Mouse (Mus musculus) intestine, embryonic 16.5 days (tissue): Measurements from ENCODE around the gene Rrp15. TPM values are rescaled to one million over a fixed set of nuclear protein-coding genes. Genes with fewer than 3 reads are reported as not detected.
"Not testable (repeated sequence)": the region's sequence is repeated elsewhere in the genome, so short reads cannot be mapped to it uniquely, and the experiment has no call there.

Experiments
- ATAC-seq: fragments of 200-750 bp; cut with Nextera tagmentation; 2 replicates; pipeline ENCODE4 v1.8.0; 2017; ENCODE audit warnings: moderate TSS enrichment, moderate library complexity
- H3K27ac ChIP-seq: fragments of 300-500 bp; sonication (generic); 2 replicates; pipeline ENCODE4 v1.5.1; 2014; ENCODE audit warnings: mild to moderate bottlenecking, low read length
- H3K27me3 ChIP-seq: fragments of 300-500 bp; sonication (generic); replicated peaks from 2 replicates; pipeline ENCODE4 v1.6.1; 2014; ENCODE audit warnings: low read length, control low read depth, mixed read lengths; ENCODE audit not compliant: control insufficient read depth, insufficient read depth
- H3K36me3 ChIP-seq: fragments of 300-500 bp; sonication (generic); 2 replicates; pipeline ENCODE4 v1.6.1; 2014; ENCODE audit warnings: low read length, control low read depth; ENCODE audit not compliant: control insufficient read depth, insufficient read depth
- H3K4me1 ChIP-seq: fragments of 300-500 bp; sonication (generic); 2 replicates; pipeline ENCODE4 v1.6.1; 2014; ENCODE audit warnings: low read length, control low read depth, mixed read lengths; ENCODE audit not compliant: control insufficient read depth, insufficient read depth
- H3K4me2 ChIP-seq: fragments of 300-500 bp; sonication (generic); 2 replicates; pipeline ENCODE4 v1.6.1; 2014; ENCODE audit warnings: low read depth, low read length, control low read depth
- H3K4me3 ChIP-seq: fragments of 300-500 bp; sonication (generic); 2 replicates; pipeline ENCODE4 v1.5.1; 2014; ENCODE audit warnings: mild to moderate bottlenecking, low read length
- H3K9ac ChIP-seq: fragments of 300-500 bp; sonication (generic); 2 replicates; pipeline ENCODE4 v1.6.1; 2014; ENCODE audit warnings: low read depth, low read length
- H3K9me3 ChIP-seq: fragments of 300-500 bp; sonication (generic); 2 replicates; pipeline ENCODE4 v1.6.1; 2016; ENCODE audit warnings: low read length, control low read depth; ENCODE audit not compliant: control insufficient read depth
- WGBS: fragments of 180-500 bp; shearing (Covaris S2); extraction: QIAGEN DNeasy Blood & Tissue Kit; methylation state at CpG from one replicate; pipeline ENCODE4 v1.1.7; 2014; 5-methylcytosine and 5-hydroxymethylcytosine counted together
- polyA plus RNA-seq: library from polyadenylated mRNA; unstranded; fragments of >200 nt; fragmentation: Nextera tagmentation; extraction: Ambion mirVana; gene quantifications from 2 replicates; pipeline ENCODE4 v1.2.1, GENCODE M21; 2015

Rrp15 gene
- polyA plus RNA-seq, 1 experiment from 2014 or later, result 61.2 TPM

- not testable (repeated sequence) for H3K9ac ChIP-seq, H3K36me3 ChIP-seq, H3K4me3 ChIP-seq, H3K27ac ChIP-seq, H3K4me1 ChIP-seq, H3K9me3 ChIP-seq, ATAC-seq, H3K27me3 ChIP-seq, H3K4me2 ChIP-seq
- 80% methylated on average over 6 of the region's 6 CpGs for WGBS
Observed at GRCm38 (mm10) chr1:186763451-186763850, 14.3 kb upstream of the Rrp15 start.

DNA sequence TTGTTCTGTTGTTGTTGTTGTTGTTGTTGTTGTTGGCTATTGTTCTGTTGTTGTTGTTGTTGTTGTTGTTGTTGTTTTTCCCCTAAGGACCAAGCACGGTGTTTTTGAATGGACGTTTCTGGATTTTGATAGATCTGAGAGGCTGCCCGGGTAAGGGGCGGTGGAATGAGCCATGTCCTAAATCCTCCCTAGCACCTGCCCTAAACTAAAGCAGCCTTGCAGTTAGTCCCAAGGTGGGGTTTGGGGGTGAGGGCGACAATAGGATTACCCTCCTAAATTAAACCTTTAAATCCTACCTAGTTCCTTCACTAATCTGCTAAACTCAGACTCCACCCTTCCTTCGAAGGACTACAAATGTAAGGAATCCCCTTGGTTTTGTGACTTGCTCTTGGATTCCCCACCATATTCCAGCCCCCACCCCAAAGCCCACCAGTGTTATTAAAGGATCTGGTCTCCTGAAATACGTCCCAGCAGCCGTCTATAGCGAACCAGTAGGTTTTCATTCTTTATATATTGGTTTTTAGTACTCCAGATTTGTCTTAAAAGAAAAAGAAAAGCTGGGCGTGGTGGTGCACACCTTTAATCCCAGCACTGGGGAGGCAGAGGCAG is 621 bp upstream of the Rrp15 start:
- Histone ChIP-seq H3K27me3 (no peaks in the 10 kb centered on the region), H3K4me2 (peak overlapping the region; percentile 54), H3K9me3 (no peaks in the 10 kb centered on the region), H3K4me3 (peak overlapping the region; percentile 86), H3K27ac (peak overlapping the region; percentile 75), H3K36me3 (no peaks in the 10 kb centered on the region), H3K9ac (peak overlapping the region; percentile 88), H3K4me1 (peaks cover 13% of the 10 kb centered on the region)
- WGBS, result 36% methylated on average over 10 of the region's 10 CpGs
- peak; percentile 73 for ATAC-seq

- no peaks in the 10 kb centered on the region for H3K27me3 ChIP-seq
- no peak overlapping the region for H3K4me2 ChIP-seq
- H3K4me3 ChIP-seq, result no peak overlapping the region
- H3K36me3 ChIP-seq, result peaks cover 4% of the 10 kb centered on the region; the same call in 1 of the 2 replicates
- no peak overlapping the region for H3K9ac ChIP-seq
- ATAC-seq, result no peak
- 0 out of 2 replicates have a peak, but pooled peaks cover 4% of the 10 kb centered on the region for H3K4me1 ChIP-seq
- no peaks in the 10 kb centered on the region for H3K9me3 ChIP-seq
- H3K27ac ChIP-seq, result no peak overlapping the region
- WGBS, result 71% methylated on average over 7 of the region's 7 CpGs
Observed at GRCm38 (mm10) chr1:186739828-186740227, 9.3 kb downstream of the Rrp15 start.

GRCm38 (mm10) chr1:186735537-186735936 is 13.6 kb downstream of the Rrp15 start:
- no peak overlapping the region for H3K27ac ChIP-seq
- H3K36me3 ChIP-seq, result peaks cover 4% of the 10 kb centered on the region; the same call in 1 of the 2 replicates
- 95% methylated on average over 5 of the region's 5 CpGs for WGBS
- no peak overlapping the region for H3K4me2 ChIP-seq
- no peaks in the 10 kb centered on the region for H3K27me3 ChIP-seq
- ATAC-seq, result no peak
- H3K9me3 ChIP-seq, result no peaks in the 10 kb centered on the region
- H3K4me1 ChIP-seq, result no peaks in the 10 kb centered on the region
- H3K9ac ChIP-seq, result no peak overlapping the region
- no peak overlapping the region for H3K4me3 ChIP-seq

- no peaks in the 10 kb centered on the region for H3K9me3 ChIP-seq
- H3K4me1 ChIP-seq, result no peaks in the 10 kb centered on the region
- peak; percentile 65 for ATAC-seq
- H3K36me3 ChIP-seq, result 0 out of 2 replicates have a peak, but pooled peaks cover 4% of the 10 kb centered on the region
- H3K27ac ChIP-seq, result peak overlapping the region; percentile 26; the same call in 1 of the 2 replicates
- H3K4me3 ChIP-seq, result no peak overlapping the region
- WGBS, result 77% methylated on average over 8 of the region's 8 CpGs
- H3K9ac ChIP-seq, result no peak overlapping the region
- no peaks in the 10 kb centered on the region for H3K27me3 ChIP-seq
- no peak overlapping the region for H3K4me2 ChIP-seq
Observed at GRCm38 (mm10) chr1:186733052-186733451, 16.1 kb downstream of the Rrp15 start.

- no peaks in the 10 kb centered on the region; the same call in 1 of the 2 replicates for H3K36me3 ChIP-seq
- WGBS, result 61% methylated on average over 4 of the region's 4 CpGs
- H3K9ac ChIP-seq, result no peak overlapping the region
- H3K27me3 ChIP-seq, result no peaks in the 10 kb centered on the region
- H3K27ac ChIP-seq, result no peak overlapping the region
- ATAC-seq, result peak; percentile 82
- peaks cover 4% of the 10 kb centered on the region; the same call in 1 of the 2 replicates for H3K4me1 ChIP-seq
- H3K4me3 ChIP-seq, result no peak overlapping the region
- no peaks in the 10 kb centered on the region for H3K9me3 ChIP-seq
- no peak overlapping the region for H3K4me2 ChIP-seq
Observed at GRCm38 (mm10) chr1:186728778-186729177, 20.4 kb downstream of the Rrp15 start.

GRCm38 (mm10) chr1:186726117-186726516 is 23.0 kb downstream of the Rrp15 start:
- 54% methylated on average over 7 of the region's 7 CpGs for WGBS
- H3K4me1 ChIP-seq, result peaks cover 4% of the 10 kb centered on the region; the same call in 1 of the 2 replicates
- no peak overlapping the region for H3K4me2 ChIP-seq
- no peaks in the 10 kb centered on the region; the same call in 1 of the 2 replicates for H3K36me3 ChIP-seq
- ATAC-seq, result peak; percentile 29; the same call in 1 of the 2 replicates
- no peak overlapping the region for H3K9ac ChIP-seq
- no peak overlapping the region for H3K4me3 ChIP-seq
- H3K27ac ChIP-seq, result no peak overlapping the region
- no peaks in the 10 kb centered on the region for H3K27me3 ChIP-seq
- no peaks in the 10 kb centered on the region for H3K9me3 ChIP-seq

DNA sequence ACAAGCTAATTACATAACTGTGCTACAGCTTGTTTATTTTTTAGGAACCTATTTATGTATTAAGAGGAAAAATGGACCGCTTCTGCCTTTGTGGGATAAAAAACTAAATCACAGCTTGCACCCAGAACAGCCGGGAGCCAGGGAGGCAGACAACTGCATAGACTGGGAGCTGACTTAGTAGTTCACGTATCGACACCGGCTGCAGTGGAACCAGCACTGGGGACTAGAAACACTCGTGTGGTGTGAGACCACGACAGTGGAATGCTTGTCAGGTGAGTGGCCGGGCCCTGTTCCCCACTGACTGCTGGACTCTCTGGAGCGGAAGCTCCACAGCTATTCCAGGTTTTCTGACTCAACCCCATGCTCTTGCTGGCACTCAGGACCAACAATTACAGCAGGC is 26.9 kb downstream of the Rrp15 start:
- Histone ChIP-seq H3K27ac (no peak overlapping the region), H3K36me3 (peaks cover 10% of the 10 kb centered on the region), H3K27me3 (no peaks in the 10 kb centered on the region), H3K9me3 (no peaks in the 10 kb centered on the region), H3K4me2 (no peak overlapping the region), H3K4me3 (no peak overlapping the region), H3K4me1 (peaks cover 4% of the 10 kb centered on the region; the same call in 1 of the 2 replicates), H3K9ac (no peak overlapping the region)
- 85% methylated on average over 9 of the region's 9 CpGs for WGBS
- no peak for ATAC-seq

DNA sequence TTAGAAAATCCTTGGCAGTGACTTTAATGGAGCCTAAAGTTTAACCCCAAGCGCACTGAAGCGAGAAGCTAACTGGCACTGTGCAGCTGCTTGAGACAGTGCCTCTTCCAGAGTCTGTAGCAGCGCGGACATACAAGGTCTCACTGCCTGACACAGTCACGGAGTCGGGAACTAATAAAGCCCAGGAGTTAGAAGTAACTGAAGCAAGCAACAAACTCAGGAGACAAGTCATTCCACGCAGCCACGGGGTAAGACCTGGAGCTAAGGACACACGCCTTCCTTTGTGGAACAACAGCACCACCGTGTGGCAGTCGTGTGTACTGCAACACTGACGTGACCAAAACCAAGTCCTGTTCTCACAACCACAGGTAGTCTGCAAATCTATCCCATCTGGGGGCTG is 27.3 kb downstream of the Rrp15 start:
- Histone ChIP-seq H3K4me1 (peaks cover 1% of the 10 kb centered on the region; the same call in 1 of the 2 replicates), H3K27me3 (no peaks in the 10 kb centered on the region), H3K27ac (no peak overlapping the region), H3K36me3 (peaks cover 14% of the 10 kb centered on the region), H3K4me3 (no peak overlapping the region), H3K9ac (no peak overlapping the region), H3K4me2 (no peak overlapping the region), H3K9me3 (no peaks in the 10 kb centered on the region)
- peak; percentile 68 for ATAC-seq
- 32% methylated on average over 12 of the region's 12 CpGs for WGBS
